Comparison of ENCODE assay signal across 13 mouse cellular contexts in the genomic region with DNA sequence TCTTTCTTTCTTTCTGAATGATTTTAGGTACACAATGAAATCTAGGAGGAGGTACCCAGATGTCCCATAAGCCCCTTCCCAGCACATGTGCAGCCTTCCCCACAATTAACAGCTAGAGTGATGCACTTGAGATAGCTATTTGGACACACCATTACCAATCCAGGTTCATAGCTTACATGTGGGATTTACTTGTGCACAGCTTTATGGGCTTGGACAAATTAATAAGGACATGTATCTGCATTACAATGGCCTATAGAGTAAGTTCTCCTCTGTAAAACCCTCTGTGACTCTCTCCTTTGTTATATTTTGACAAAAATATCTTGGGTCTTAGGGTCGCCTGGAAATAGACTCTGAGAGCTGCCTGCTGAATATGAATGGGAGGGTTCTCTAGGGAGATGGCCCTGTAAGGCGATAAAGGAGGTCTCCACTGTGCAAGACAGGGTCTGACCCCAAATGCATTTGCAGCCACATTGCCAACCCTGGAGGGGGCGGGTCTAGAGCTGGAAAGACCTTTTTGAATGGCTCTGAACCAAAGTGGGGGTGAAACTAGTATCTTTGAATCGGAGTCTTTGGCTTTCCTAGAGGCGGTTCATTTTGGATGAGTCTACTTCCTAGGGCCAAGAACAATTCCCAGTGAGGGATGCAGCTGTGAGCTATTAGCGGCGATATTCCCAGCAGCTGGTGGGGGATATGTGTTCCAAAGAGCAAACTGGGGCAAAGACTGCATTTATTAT.
DNase-seq lines count a peak whose midpoint lies in the region; ATAC-seq lines count a peak whose summit lies in the region.
"Had no signal": no experiment of that assay in that cellular context is flagged by ENCODE, and none has a peak within 500 bp of the region (broad histone marks: within the 10 kb centered on the region; RNA-seq: fewer than 3 reads in every experiment).

No protein-coding gene starts in this region.

- H3K4me1 ChIP-seq in heart, embryonic 11.5 days (ENCODE audit: control insufficient read depth, insufficient read depth, low read length): peaks cover 2% of the 10 kb centered on the region; the same call in 1 of the 2 replicates
- no peaks in the 10 kb centered on the region; the same call in 1 of the 2 replicates for H3K4me1 ChIP-seq in embryonic facial prominence, embryonic 11.5 days (ENCODE audit: control insufficient read depth, insufficient read depth, low read length)

- no peak overlapping the region for H3K4me3 ChIP-seq in heart, embryonic 11.5 days (ENCODE audit: low read depth, low read length)
- H3K4me3 ChIP-seq in embryonic facial prominence, embryonic 11.5 days (ENCODE audit: low read depth, low read length): no peak overlapping the region
- H3K4me3 ChIP-seq: embryonic facial prominence, embryonic 13.5 days; limb, embryonic 15.5 days; myocyte had no signal

- H3K27ac ChIP-seq in heart, embryonic 11.5 days (ENCODE audit: low read depth, low read length): no peak overlapping the region
- H3K27ac ChIP-seq in embryonic facial prominence, embryonic 11.5 days (replicated peaks; ENCODE audit: low read depth, low read length): no peak overlapping the region
- H3K27ac ChIP-seq: embryonic facial prominence, embryonic 13.5 days; limb, embryonic 15.5 days had no signal

- H3K36me3 ChIP-seq in heart, embryonic 11.5 days (ENCODE audit: control insufficient read depth, insufficient read depth, low read length): no peaks in the 10 kb centered on the region
- H3K36me3 ChIP-seq in embryonic facial prominence, embryonic 11.5 days (replicated peaks; ENCODE audit: control insufficient read depth, insufficient read depth, low read depth, low read length): no peaks in the 10 kb centered on the region
- H3K36me3 ChIP-seq: embryonic facial prominence, embryonic 13.5 days; limb, embryonic 15.5 days had no signal

- DNase-seq in heart, adult 11 months: peak; percentile 96
- peak; percentile 70 for DNase-seq in NIH3T3 (ENCODE audit: low read depth)
- peak; percentile 55 for DNase-seq in embryonic facial prominence, embryonic 11.5 days (ENCODE audit: low spot score)
- peak; percentile 16 to 31 for DNase-seq in heart, postnatal 14 days
- DNase-seq in right cerebral cortex, postnatal 36 days (ENCODE audit: low spot score in 2 of 2): no peak
- no peak for DNase-seq in spleen, postnatal 36 days (ENCODE audit: low spot score in 2 of 2)
- DNase-seq: kidney, adult 18-20 months; lung, postnatal 10 days had no signal

- no peak for ATAC-seq in heart, embryonic 11.5 days (replicated peaks; ENCODE audit: insufficient number of reproducible peaks, low FRiP score, low TSS enrichment)
- ATAC-seq in embryonic facial prominence, embryonic 11.5 days (replicated peaks; ENCODE audit: insufficient number of reproducible peaks, low FRiP score, low TSS enrichment, low read depth): 0 out of 2 replicates have a peak, but pooled peaks have one; percentile 29

- no peak overlapping the region for H3K4me2 ChIP-seq in heart, embryonic 11.5 days
- no peak overlapping the region for H3K4me2 ChIP-seq in embryonic facial prominence, embryonic 11.5 days (ENCODE audit: low read depth, low read length)
- H3K4me2 ChIP-seq: embryonic facial prominence, embryonic 13.5 days; limb, embryonic 15.5 days had no signal

- intact Hi-C loops in heart, postnatal 14 days (cut with DNase I): no loop called here

- H3K9ac ChIP-seq in heart, embryonic 11.5 days (ENCODE audit: low read depth, low read length): no peak overlapping the region
- H3K9ac ChIP-seq in embryonic facial prominence, embryonic 11.5 days (replicated peaks; ENCODE audit: low read length): no peak overlapping the region
- H3K9ac ChIP-seq: embryonic facial prominence, embryonic 13.5 days; limb, embryonic 15.5 days had no signal

- no peaks in the 10 kb centered on the region for H3K27me3 ChIP-seq in heart, embryonic 11.5 days (ENCODE audit: control insufficient read depth, insufficient read depth, low read length)
- H3K27me3 ChIP-seq in embryonic facial prominence, embryonic 11.5 days (ENCODE audit: control insufficient read depth, insufficient read depth, low read length): no peaks in the 10 kb centered on the region
- H3K27me3 ChIP-seq: CH12.LX; embryonic facial prominence, embryonic 13.5 days; limb, embryonic 15.5 days had no signal

- whole genome bisulfite sequencing in heart, embryonic 11.5 days (ENCODE audit: insufficient replicate concordance): 73% methylated on average over 7 of the region's 7 CpGs
- WGBS in embryonic facial prominence, embryonic 11.5 days: 36% methylated on average over 7 of the region's 7 CpGs

- H3K9me3 ChIP-seq in heart, embryonic 11.5 days (replicated peaks; ENCODE audit: control insufficient read depth, low read length): no peaks in the 10 kb centered on the region
- no peaks in the 10 kb centered on the region for H3K9me3 ChIP-seq in embryonic facial prominence, embryonic 11.5 days (replicated peaks; ENCODE audit: control insufficient read depth, low read length)
- H3K9me3 ChIP-seq: embryonic facial prominence, embryonic 13.5 days; limb, embryonic 15.5 days had no signal

Comparison
In these comparisons a context has a peak if more than half of its experiments do, and no peak if none do; other contexts are left out.
1. DNase-seq: peak in heart, adult 11 months (single experiment), NIH3T3 (single experiment), embryonic facial prominence, embryonic 11.5 days (single experiment) and heart, postnatal 14 days (2 of 2); none in right cerebral cortex, postnatal 36 days (0 of 2) and spleen, postnatal 36 days (0 of 2).